Mouse (Mus musculus) olfactory bulb, adult 2 months (tissue): ENCODE results near the gene Sh3rf1.

Experiments
- CTCF ChIP-seq: fragments of 200-500 bp; IDR thresholded peaks from 2 replicates; pipeline ENCODE4 v1.5.1; 2012; ENCODE audit warnings: low read depth, mild to moderate bottlenecking, low read length, moderate library complexity; ENCODE audit not compliant: insufficient read depth
- POLR2A ChIP-seq: fragments of 200-500 bp; IDR thresholded peaks from 2 replicates; pipeline ENCODE4 v1.6.1; 2012; ENCODE audit warnings: mild to moderate bottlenecking, low read depth, low read length, moderate library complexity; ENCODE audit not compliant: insufficient read depth

DNA sequence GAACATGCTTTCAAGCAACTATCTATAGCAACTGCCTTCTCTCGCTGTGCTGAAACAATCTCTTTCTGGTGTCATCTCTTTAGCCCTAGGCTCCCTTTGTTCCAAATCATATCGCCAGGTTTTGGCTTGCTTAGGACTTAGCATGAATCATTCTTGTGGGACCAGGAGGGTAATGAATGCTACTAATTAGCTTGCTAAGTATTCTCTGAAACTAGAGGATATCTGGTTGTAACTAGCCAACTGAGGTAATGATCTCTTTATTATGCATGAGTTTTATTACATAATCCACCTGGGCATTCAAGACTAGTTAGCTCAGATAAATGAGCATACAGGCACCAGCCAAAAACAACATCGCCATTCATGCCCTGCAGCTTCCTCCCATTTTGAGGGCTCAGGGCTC is 219.3 kb downstream of the Sh3rf1 start:
- TF ChIP-seq POLR2A = no peak
- no peak for TF ChIP-seq CTCF
